Mouse (Mus musculus): ENCODE data around the gene 4930523C07Rik.

The 4930523C07Rik gene

GRCm38 (mm10) chr1:160100996-160101395 lies 56.8 kb downstream of the 4930523C07Rik start:
- TF ChIP-seq CTCF (conservative IDR thresholded peaks at IDR 0.05; ENCODE audit: low read length) (no peak), POU5F1 (IDR thresholded peaks at IDR 0.05; ENCODE audit: borderline replicate concordance, low read length) (no peak), NANOG (IDR thresholded peaks at IDR 0.05; ENCODE audit: borderline replicate concordance, low read length) (no peak)
- Histone ChIP-seq H3K4me1 (replicated peaks; ENCODE audit: low read depth, low read length) (no peaks in the 10 kb centered on the region), H3K9me3 (ENCODE audit: low read length) (no peaks in the 10 kb centered on the region), H3K4me3 (replicated peaks; ENCODE audit: low read length) (no peak overlapping the region), H3K36me3 (ENCODE audit: insufficient read depth, low read length) (no peaks in the 10 kb centered on the region), H3K27me3 (ENCODE audit: insufficient read depth, low read length) (no peaks in the 10 kb centered on the region)

- Histone ChIP-seq H3K36me3 (ENCODE audit: insufficient read depth, low read length) (no peaks in the 10 kb centered on the region), H3K9me3 (ENCODE audit: low read length) (no peaks in the 10 kb centered on the region)
- TF ChIP-seq NANOG (IDR thresholded peaks at IDR 0.05; ENCODE audit: borderline replicate concordance, low read length): no peak
- no peak for TF ChIP-seq CTCF (conservative IDR thresholded peaks at IDR 0.05; ENCODE audit: low read length)
- TF ChIP-seq POU5F1 (IDR thresholded peaks at IDR 0.05; ENCODE audit: borderline replicate concordance, low read length): no peak
Measured at GRCm38 (mm10) chr1:160105426-160105825, 61.2 kb downstream of the 4930523C07Rik start.

GRCm38 (mm10) chr1:160108604-160109003 lies 64.4 kb downstream of the 4930523C07Rik start:
- Histone ChIP-seq H3K4me1 (replicated peaks; ENCODE audit: low read depth, low read length) (no peaks in the 10 kb centered on the region), H3K36me3 (ENCODE audit: insufficient read depth, low read length) (no peaks in the 10 kb centered on the region), H3K27me3 (ENCODE audit: insufficient read depth, low read length) (no peaks in the 10 kb centered on the region), H3K4me3 (replicated peaks; ENCODE audit: low read length) (no peak overlapping the region), H3K9me3 (ENCODE audit: low read length) (no peaks in the 10 kb centered on the region)
- TF ChIP-seq CTCF (conservative IDR thresholded peaks at IDR 0.05; ENCODE audit: low read length) (no peak), NANOG (IDR thresholded peaks at IDR 0.05; ENCODE audit: borderline replicate concordance, low read length) (no peak), POU5F1 (IDR thresholded peaks at IDR 0.05; ENCODE audit: borderline replicate concordance, low read length) (no peak)

More at GRCm38 (mm10) chr1:160105426-160105825, 61.2 kb downstream of the 4930523C07Rik start:
- Histone ChIP-seq H3K4me3 (replicated peaks; ENCODE audit: low read length) (no peak overlapping the region), H3K4me1 (replicated peaks; ENCODE audit: low read depth, low read length) (no peaks in the 10 kb centered on the region), H3K27me3 (ENCODE audit: insufficient read depth, low read length) (no peaks in the 10 kb centered on the region)

GRCm38 (mm10) chr1:160123957-160124356 lies 79.8 kb downstream of the 4930523C07Rik start:
- TF ChIP-seq POU5F1 (IDR thresholded peaks at IDR 0.05; ENCODE audit: borderline replicate concordance, low read length) (no peak), CTCF (conservative IDR thresholded peaks at IDR 0.05; ENCODE audit: low read length) (no peak), NANOG (IDR thresholded peaks at IDR 0.05; ENCODE audit: borderline replicate concordance, low read length) (no peak)
- 0 out of 2 replicates have a peak, but pooled peaks cover 3% of the 10 kb centered on the region for H3K27me3 ChIP-seq (ENCODE audit: insufficient read depth, low read length)
- no peaks in the 10 kb centered on the region; the same call in 1 of the 2 replicates for H3K4me1 ChIP-seq (replicated peaks; ENCODE audit: low read depth, low read length)
- H3K36me3 ChIP-seq (ENCODE audit: insufficient read depth, low read length): no peaks in the 10 kb centered on the region
- H3K4me3 ChIP-seq (replicated peaks; ENCODE audit: low read length): no peak overlapping the region
- H3K9me3 ChIP-seq (ENCODE audit: low read length): no peaks in the 10 kb centered on the region
